8 mouse cellular contexts compared by ENCODE assay signal in the genomic region with DNA sequence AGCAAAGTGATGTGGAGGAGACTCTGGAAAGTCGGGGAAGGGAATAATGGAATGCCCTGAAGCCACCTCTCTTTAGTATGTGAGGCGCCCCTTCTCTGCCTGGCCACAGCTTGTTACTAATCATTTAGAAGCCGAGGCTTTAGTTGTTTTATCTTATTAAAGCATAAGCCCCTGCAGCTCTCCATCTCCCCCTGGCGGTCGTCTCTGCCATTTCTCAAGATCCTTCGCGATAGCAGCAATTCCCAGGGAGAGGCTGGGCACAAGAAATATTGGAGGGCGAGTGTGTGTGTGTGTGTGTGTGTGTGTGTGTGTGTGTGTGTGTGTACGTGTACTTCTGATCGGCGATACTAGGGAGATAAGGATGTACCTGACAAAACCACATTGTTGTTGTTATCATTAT. TPM values are rescaled to one million over a fixed set of nuclear protein-coding genes. Genes with fewer than 3 reads are reported as not detected.
DNase-seq lines count a peak whose midpoint lies in the region; ATAC-seq lines count a peak whose summit lies in the region.

No protein-coding gene starts in this region.

- no peak overlapping the region for H3K27ac ChIP-seq in intestine, embryonic 14.5 days (ENCODE audit: low read depth)

- no peaks in the 10 kb centered on the region for H3K36me3 ChIP-seq in intestine, embryonic 14.5 days (ENCODE audit: control insufficient read depth, insufficient read depth, low read length)
- no peaks in the 10 kb centered on the region for H3K36me3 ChIP-seq in megakaryocyte, embryonic 14.5 days (replicated peaks; ENCODE audit: low read length)

- 4% methylated on average over 11 of the region's 11 CpGs for WGBS in intestine, embryonic 14.5 days

- H3K4me3 ChIP-seq in intestine, embryonic 14.5 days (ENCODE audit: low read depth, low read length), result peak overlapping the region; percentile 41; the same call in 1 of the 2 replicates
- H3K4me3 ChIP-seq in megakaryocyte, embryonic 14.5 days (replicated peaks), result peak overlapping the region; percentile 87

- ATAC-seq in common myeloid progenitor, adult 5-6 weeks (replicated peaks; ENCODE audit: low read depth, poor library complexity, severe bottlenecking), result peak; percentile 23
- ATAC-seq in intestine, embryonic 14.5 days (replicated peaks; ENCODE audit: low FRiP score, low TSS enrichment, low read depth), result no peak

- H3K27me3 ChIP-seq in intestine, embryonic 14.5 days (replicated peaks; ENCODE audit: control insufficient read depth, insufficient read depth, low read length), result peaks cover 10% of the 10 kb centered on the region
- H3K27me3 ChIP-seq in megakaryocyte, embryonic 14.5 days (replicated peaks), result peaks cover 79% of the 10 kb centered on the region

- intact Hi-C loops in gastrocnemius, postnatal 36 days (cut with DNase I), result loop anchor here (5.0 kb wide), 4 partner anchors 123 to 658 kb away; no protein-coding TSS in a partner anchor
- intact Hi-C loops in left cerebral cortex, postnatal 10 days (cut with DNase I), result loop anchor here (5.0 kb wide), 1 partner anchor 287 kb away; no protein-coding TSS in a partner anchor

- peak overlapping the region; percentile 77 for H3K4me2 ChIP-seq in intestine, embryonic 14.5 days (ENCODE audit: low read length)

- H3K9ac ChIP-seq in intestine, embryonic 14.5 days (ENCODE audit: low read length), result no peak overlapping the region

- DNase-seq in adipocyte (ENCODE audit: low spot score), result peak; percentile 59
- peak; percentile 71 to 78 for DNase-seq in gastrocnemius, postnatal 36 days
- peak; percentile 88 for DNase-seq in intestine, embryonic 14.5 days (ENCODE audit: low spot score)
- peak; percentile 54 to 84 for DNase-seq in left cerebral cortex, postnatal 10 days (ENCODE audit: extremely low spot score in 1 of 2, low spot score in 2 of 2)
- peak; percentile 42 to 51 for DNase-seq in right cerebral cortex, postnatal 36 days (ENCODE audit: low spot score in 2 of 2)
- peak; percentile 53 to 84 for DNase-seq in urinary bladder, postnatal 4 days (ENCODE audit: low spot score in 2 of 2)

- H3K4me1 ChIP-seq in intestine, embryonic 14.5 days (replicated peaks; ENCODE audit: control insufficient read depth, insufficient read depth, low read length), result peaks cover 5% of the 10 kb centered on the region; the same call in 1 of the 2 replicates
- peaks cover 22% of the 10 kb centered on the region for H3K4me1 ChIP-seq in megakaryocyte, embryonic 14.5 days

- H3K9me3 ChIP-seq in intestine, embryonic 14.5 days (ENCODE audit: control insufficient read depth, low read length), result no peaks in the 10 kb centered on the region
- no peaks in the 10 kb centered on the region for H3K9me3 ChIP-seq in megakaryocyte, embryonic 14.5 days

RNA-seq across cellular contexts. Expression of a gene that starts 0.7 kb away (rescaled TPM):
- total RNA-seq in common myeloid progenitor, adult 5-6 weeks (2017), result 0.14 TPM in 1 of 2 replicates, not detected in the other
- 1 to 10 TPM; 1.2 to 1.7 TPM for total RNA-seq in gastrocnemius, postnatal 36 days (2021)
- polyA plus RNA-seq in intestine, embryonic 14.5 days (2014; fragmentation: Nextera tagmentation; extraction: Ambion mirVana), result 5.1 and 6.0 TPM in 2 replicates
- 1 to 10 TPM; 2.6 to 4.7 TPM for total RNA-seq in left cerebral cortex, postnatal 10 days (2021)
- not detected in 2 replicates for polyA plus RNA-seq in megakaryocyte, embryonic 14.5 days (2012; ENCODE audit: insufficient read depth, low replicate concordance)
